Mouse (Mus musculus): ENCODE results near the gene Sppl2a. TPM values are rescaled to one million over a fixed set of nuclear protein-coding genes. Genes with fewer than 3 reads are reported as not detected.

Gene Sppl2a
- polyA plus RNA-seq, 1 experiment from 2014 or later, result 53.4 TPM

DNA sequence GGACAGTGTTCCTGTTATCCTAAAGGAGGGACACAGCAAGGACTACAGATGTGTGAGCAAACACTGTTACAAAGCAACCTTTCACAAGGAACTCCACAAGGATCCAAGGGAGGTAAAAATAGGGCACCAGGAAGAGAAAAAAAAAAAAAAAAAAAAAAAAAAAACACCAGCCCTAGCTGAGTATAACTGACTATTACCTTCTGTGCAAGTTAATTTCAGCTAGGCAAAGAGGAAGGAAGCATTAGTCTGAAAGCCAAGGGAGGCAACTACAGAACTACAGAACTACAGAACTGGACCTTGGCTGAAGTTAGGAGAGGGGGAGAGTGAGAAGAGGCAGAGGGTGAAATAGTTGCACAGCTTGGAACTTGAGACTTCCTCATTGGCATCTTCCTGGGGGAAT, 886 bp upstream of the Sppl2a start:
- Histone ChIP-seq H3K4me2 (replicated peaks) (peak overlapping the region; percentile 69), H3K4me3 (replicated peaks) (no peak overlapping the region), H3K27me3 (replicated peaks) (no peaks in the 10 kb centered on the region), H3K9ac (no peak overlapping the region), H3K36me3 (no peaks in the 10 kb centered on the region), H3K27ac (no peak overlapping the region), H3K4me1 (replicated peaks) (no peaks in the 10 kb centered on the region), H3K9me3 (no peaks in the 10 kb centered on the region)
- no peak for ATAC-seq

DNA sequence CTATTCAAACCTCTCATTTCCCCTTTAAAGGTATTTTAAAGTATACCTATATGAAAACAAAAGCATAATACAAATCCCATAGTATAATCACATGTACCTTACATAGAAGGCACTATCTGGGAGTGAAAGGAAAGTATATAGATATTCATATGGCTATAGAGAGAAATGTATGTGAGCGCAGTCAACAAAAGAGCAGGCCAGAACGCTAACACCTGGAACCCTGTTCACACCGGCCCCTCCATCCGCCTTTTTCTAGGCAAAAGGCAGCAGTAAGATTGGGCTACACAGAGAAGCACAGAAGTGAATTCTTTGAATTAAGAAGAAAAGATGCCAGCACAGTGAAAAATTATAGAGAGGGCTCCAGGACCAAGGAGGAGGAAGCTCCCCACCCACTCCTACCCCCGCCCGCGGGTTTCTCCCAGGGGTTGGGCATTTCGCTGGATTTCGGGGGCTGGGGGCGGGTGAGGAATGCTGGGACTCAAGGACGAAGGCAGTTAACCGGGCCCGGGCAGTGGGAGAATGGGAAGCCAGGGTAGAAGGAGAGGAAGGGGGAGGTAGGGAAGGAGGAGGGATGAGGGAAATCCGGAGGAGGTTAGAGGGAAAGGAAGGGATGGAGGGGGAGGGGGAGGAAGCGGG, 656 bp downstream of the Sppl2a start:
- Histone ChIP-seq H3K4me3 (replicated peaks) (peak overlapping the region; percentile 59), H3K36me3 (no peaks in the 10 kb centered on the region), H3K27me3 (replicated peaks) (no peaks in the 10 kb centered on the region), H3K27ac (peak overlapping the region; percentile 98), H3K4me1 (replicated peaks) (no peaks in the 10 kb centered on the region), H3K9me3 (no peaks in the 10 kb centered on the region), H3K4me2 (replicated peaks) (peak overlapping the region; percentile 69), H3K9ac (peak overlapping the region; percentile 78)
- no peak for ATAC-seq
- 1% methylated on average over 15 of the region's 15 CpGs for WGBS

DNA sequence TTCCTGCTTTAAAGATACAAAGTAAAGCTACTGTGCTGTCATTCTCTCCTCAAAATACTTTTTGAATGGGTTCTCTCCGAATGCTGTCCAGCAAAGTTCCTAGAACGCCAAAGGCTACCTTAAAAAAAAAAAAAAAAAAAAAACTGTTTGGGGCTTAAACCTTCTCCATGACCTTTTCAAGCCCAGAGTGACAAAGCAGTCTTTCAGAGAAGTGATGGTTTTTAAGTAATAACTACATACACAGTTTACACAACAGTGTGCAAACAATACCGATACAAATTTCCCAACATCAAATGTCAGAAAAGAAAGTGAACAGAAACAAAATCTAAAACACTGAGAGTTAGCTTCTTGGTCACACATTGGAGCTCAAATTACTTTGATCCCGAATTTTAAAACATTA, 1.3 kb downstream of the Sppl2a start:
- no peak overlapping the region for H3K4me3 ChIP-seq (replicated peaks)
- no peaks in the 10 kb centered on the region for H3K27me3 ChIP-seq (replicated peaks)
- H3K4me2 ChIP-seq (replicated peaks), result peak overlapping the region; percentile 69
- no peaks in the 10 kb centered on the region for H3K4me1 ChIP-seq (replicated peaks)
- no peaks in the 10 kb centered on the region for H3K9me3 ChIP-seq
- 49% methylated on average over 4 of the region's 4 CpGs for WGBS
- H3K36me3 ChIP-seq, result peaks cover 2% of the 10 kb centered on the region; the same call in 1 of the 2 replicates
- no peak overlapping the region for H3K9ac ChIP-seq
- H3K27ac ChIP-seq, result no peak overlapping the region
- ATAC-seq, result no peak

DNA sequence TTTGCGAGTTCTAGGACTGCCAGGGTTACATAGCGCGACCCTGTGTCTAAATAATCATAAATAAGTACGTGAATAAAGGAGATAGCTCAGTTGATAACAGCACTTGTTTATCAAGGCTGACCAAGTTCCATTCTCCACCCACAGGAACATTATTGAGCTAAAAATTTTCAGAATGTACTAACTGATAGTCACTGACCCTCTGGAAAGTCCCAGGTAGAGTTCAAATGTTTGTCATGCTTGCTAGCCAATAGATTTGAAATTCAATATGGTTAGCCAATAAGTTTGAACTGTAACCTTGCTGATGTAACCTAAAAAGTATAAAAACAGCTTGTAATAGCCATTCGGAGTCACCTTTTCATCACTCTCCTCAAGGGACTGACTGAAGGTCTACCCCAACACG, 4.4 kb downstream of the Sppl2a start:
- Histone ChIP-seq H3K4me3 (replicated peaks) (no peak overlapping the region), H3K27me3 (replicated peaks) (no peaks in the 10 kb centered on the region), H3K36me3 (peaks cover 11% of the 10 kb centered on the region; the same call in 1 of the 2 replicates), H3K9me3 (no peaks in the 10 kb centered on the region), H3K4me2 (replicated peaks) (no peak overlapping the region), H3K9ac (no peak overlapping the region), H3K27ac (no peak overlapping the region), H3K4me1 (replicated peaks) (no peaks in the 10 kb centered on the region)
- no peak for ATAC-seq
- WGBS, result 90% methylated on average over 6 of the region's 6 CpGs

DNA sequence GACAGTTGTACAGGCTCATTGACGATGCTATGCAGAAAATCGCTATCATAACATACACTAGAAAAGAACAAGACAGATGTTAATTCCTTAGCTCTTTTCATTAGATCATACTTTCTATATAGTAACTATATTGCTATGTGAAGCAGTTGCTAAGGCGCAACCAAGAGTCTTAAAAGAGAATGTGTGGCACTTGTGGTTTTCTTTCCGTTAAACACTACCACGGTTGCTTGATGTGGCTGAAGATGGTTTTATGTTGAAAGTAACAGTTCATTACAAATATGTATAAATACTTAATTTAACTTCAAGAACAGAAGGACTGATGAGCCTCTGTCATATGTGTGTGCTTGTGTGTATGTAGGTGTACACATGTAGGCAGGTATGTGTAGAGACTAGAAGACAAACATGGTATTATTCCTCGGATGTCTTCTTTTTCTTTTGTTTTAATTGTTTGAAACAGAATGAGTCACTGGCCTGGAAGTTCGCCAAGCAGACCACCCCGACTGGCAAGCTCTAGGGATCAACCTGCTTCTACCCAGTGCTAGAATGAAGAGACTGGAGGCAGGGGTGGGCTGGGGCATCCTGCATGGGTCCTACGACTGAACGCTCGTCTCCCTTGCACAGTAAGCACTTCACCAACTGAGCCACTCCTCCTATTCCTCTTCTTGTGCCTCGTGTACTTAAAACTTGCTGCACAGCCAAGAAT, 12.5 kb downstream of the Sppl2a start:
- H3K36me3 ChIP-seq, result 0 out of 2 replicates have a peak, but pooled peaks cover 8% of the 10 kb centered on the region
- H3K4me2 ChIP-seq (replicated peaks), result no peak overlapping the region
- no peak overlapping the region for H3K9ac ChIP-seq
- no peaks in the 10 kb centered on the region for H3K9me3 ChIP-seq
- 85% methylated on average over 12 of the region's 12 CpGs for WGBS
- no peak overlapping the region for H3K4me3 ChIP-seq (replicated peaks)
- ATAC-seq, result no peak
- H3K27me3 ChIP-seq (replicated peaks), result no peaks in the 10 kb centered on the region
- no peak overlapping the region for H3K27ac ChIP-seq
- no peaks in the 10 kb centered on the region for H3K4me1 ChIP-seq (replicated peaks)

DNA sequence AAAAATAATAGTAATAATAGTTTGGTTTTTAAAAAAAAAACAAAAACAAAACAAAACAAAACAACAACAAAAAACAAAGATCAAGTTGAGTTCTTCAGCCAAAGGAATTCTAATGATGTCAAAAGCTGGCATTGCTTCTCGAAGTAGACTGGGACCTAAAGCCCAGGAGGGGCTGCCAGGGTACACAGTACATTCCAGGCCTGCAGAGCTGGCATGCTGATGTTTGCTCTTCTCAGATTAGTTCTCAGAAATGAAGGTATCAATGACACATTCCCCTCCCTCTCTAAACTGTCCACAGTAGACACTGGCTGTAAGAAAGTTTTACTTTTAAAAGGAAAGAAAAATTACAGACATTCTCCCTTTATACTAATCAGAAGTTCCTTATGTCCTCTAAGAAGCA, 16.8 kb downstream of the Sppl2a start:
- WGBS, result 72% methylated on average over 1 of the region's 1 CpGs
- no peak overlapping the region for H3K4me2 ChIP-seq (replicated peaks)
- H3K9ac ChIP-seq, result no peak overlapping the region
- ATAC-seq, result no peak
- no peaks in the 10 kb centered on the region for H3K27me3 ChIP-seq (replicated peaks)
- H3K27ac ChIP-seq, result no peak overlapping the region
- 0 out of 2 replicates have a peak, but pooled peaks cover 3% of the 10 kb centered on the region for H3K36me3 ChIP-seq
- H3K4me3 ChIP-seq (replicated peaks), result no peak overlapping the region
- no peaks in the 10 kb centered on the region for H3K9me3 ChIP-seq
- H3K4me1 ChIP-seq (replicated peaks), result no peaks in the 10 kb centered on the region

DNA sequence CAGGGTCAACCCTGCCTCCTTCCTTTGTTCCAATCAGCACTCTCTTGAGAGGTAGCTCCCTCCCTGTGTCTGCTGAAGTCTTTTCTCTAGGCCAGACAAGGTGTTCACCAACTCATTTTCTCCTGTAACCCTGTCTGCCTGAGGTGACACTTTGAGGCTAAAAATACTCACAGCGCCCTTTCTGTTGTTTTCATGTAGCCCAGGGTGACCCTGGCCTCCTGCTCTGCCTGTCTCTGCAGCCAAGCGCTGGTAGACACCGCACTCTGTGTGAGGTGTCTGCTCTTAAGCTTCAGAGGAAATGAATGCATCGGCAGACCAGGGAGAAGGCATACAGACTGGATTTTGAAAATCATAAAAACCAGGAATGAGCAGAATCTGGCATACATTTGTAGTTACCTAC, 18.9 kb downstream of the Sppl2a start:
- 73% methylated on average over 4 of the region's 4 CpGs for WGBS
- Histone ChIP-seq H3K27me3 (replicated peaks) (no peaks in the 10 kb centered on the region), H3K36me3 (0 out of 2 replicates have a peak, but pooled peaks cover 3% of the 10 kb centered on the region), H3K9ac (no peak overlapping the region), H3K4me1 (replicated peaks) (no peaks in the 10 kb centered on the region), H3K27ac (no peak overlapping the region), H3K4me2 (replicated peaks) (no peak overlapping the region), H3K9me3 (no peaks in the 10 kb centered on the region), H3K4me3 (replicated peaks) (no peak overlapping the region)
- ATAC-seq, result no peak

DNA sequence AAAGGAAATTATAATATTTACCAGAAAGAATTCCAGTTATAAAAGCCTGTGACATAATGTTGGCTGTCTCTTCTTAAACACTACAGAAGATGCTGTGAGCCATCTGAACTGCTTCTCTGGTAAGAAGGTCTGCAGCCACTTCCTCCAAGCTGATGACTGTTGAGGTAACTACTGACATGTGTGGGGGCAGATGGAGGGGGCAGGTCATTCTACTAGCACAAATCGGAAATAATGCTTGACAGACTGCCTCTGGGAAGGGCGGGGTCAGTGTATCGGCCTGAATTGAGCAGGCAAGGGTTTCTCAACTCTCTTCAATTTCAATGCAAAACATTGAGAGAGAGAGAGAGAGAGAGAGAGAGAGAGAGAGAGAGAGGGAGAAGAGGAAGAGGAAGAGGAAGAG, 28.9 kb downstream of the Sppl2a start:
- 75% methylated on average over 3 of the region's 3 CpGs for WGBS
- no peak overlapping the region for H3K4me3 ChIP-seq (replicated peaks)
- no peak overlapping the region for H3K27ac ChIP-seq
- no peak for ATAC-seq
- no peaks in the 10 kb centered on the region for H3K9me3 ChIP-seq
- no peaks in the 10 kb centered on the region for H3K4me1 ChIP-seq (replicated peaks)
- H3K36me3 ChIP-seq, result peaks cover 4% of the 10 kb centered on the region; the same call in 1 of the 2 replicates
- no peak overlapping the region for H3K4me2 ChIP-seq (replicated peaks)
- no peak overlapping the region for H3K9ac ChIP-seq
- no peaks in the 10 kb centered on the region for H3K27me3 ChIP-seq (replicated peaks)

DNA sequence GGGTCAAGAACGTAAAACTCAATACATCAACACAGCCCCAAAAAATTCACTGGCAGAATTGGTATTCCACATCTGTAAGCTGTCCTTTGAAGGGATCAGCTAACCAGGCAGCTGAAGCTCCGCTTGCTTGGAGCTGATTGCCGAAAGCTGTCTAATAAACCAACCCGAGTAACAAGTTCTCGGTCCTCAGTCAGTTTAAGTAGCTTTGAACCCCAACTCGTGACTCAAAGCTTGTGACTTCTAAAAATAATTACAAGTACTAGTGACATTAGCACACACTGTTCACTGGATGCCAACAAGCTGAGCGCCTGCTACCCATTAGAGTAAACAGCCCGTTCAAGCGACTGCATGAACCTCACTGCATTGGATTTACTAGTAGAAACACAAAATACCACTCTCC, 35.5 kb downstream of the Sppl2a start:
- 90% methylated on average over 9 of the region's 9 CpGs for WGBS
- H3K9ac ChIP-seq, result no peak overlapping the region
- no peak for ATAC-seq
- H3K27me3 ChIP-seq (replicated peaks), result no peaks in the 10 kb centered on the region
- H3K9me3 ChIP-seq, result no peaks in the 10 kb centered on the region
- H3K4me1 ChIP-seq (replicated peaks), result no peaks in the 10 kb centered on the region
- H3K36me3 ChIP-seq, result peaks cover 4% of the 10 kb centered on the region; the same call in 1 of the 2 replicates
- H3K4me3 ChIP-seq (replicated peaks), result no peak overlapping the region
- no peak overlapping the region for H3K27ac ChIP-seq
- H3K4me2 ChIP-seq (replicated peaks), result no peak overlapping the region

DNA sequence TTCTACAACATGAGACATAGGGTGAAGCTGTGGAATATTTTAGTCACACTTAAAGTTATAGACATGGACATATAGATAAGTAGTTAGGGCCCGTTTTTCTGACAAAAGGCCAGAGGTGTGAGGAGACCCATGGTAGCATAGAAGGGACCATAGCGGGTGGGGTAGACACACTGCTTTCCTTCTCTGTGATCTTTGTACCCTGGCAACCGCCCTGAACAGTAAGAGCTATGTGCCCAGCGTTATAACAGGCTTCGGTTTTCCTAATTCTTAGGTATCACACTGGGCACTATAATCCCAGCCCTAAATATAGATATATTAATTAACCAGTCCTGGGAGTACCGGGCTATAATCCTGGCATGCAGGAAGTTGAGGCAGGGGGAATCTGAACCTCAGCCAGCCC, 36.1 kb downstream of the Sppl2a start:
- peak; percentile 58; the same call in 1 of the 2 replicates for ATAC-seq
- no peak overlapping the region for H3K27ac ChIP-seq
- WGBS, result 77% methylated on average over 6 of the region's 6 CpGs

DNA sequence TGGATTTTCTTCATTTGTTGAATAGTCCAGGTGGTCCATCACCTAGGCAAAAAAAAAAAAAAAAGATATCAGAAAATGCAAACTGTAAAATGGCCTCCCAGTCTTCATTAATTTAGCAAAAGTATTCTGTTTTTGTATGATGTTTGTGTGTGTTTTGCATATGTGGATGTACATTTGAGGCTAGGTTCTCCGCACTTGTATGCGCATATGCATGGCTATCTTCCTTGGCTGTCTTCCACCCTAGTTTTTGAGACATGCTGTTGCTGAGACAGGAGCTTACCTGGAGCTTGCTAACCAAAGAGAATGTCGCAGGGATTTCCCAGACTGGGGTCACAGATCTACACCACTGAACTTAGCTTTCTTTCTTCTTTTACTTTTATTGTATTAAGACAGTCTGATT, 38.8 kb downstream of the Sppl2a start:
- no peak for ATAC-seq
- H3K9ac ChIP-seq, result no peak overlapping the region
- WGBS, result 94% methylated on average over 3 of the region's 3 CpGs
- no peaks in the 10 kb centered on the region for H3K9me3 ChIP-seq
- H3K36me3 ChIP-seq, result no peaks in the 10 kb centered on the region
- no peak overlapping the region for H3K4me2 ChIP-seq (replicated peaks)
- H3K4me3 ChIP-seq (replicated peaks), result no peak overlapping the region
- no peaks in the 10 kb centered on the region for H3K27me3 ChIP-seq (replicated peaks)
- H3K27ac ChIP-seq, result no peak overlapping the region
- no peaks in the 10 kb centered on the region for H3K4me1 ChIP-seq (replicated peaks)

More for the DNA sequence above, 36.1 kb downstream of the Sppl2a start:
- no peak overlapping the region for H3K9ac ChIP-seq
- no peaks in the 10 kb centered on the region for H3K27me3 ChIP-seq (replicated peaks)
- H3K9me3 ChIP-seq, result no peaks in the 10 kb centered on the region
- H3K4me2 ChIP-seq (replicated peaks), result no peak overlapping the region
- no peak overlapping the region for H3K4me3 ChIP-seq (replicated peaks)
- peaks cover 4% of the 10 kb centered on the region; the same call in 1 of the 2 replicates for H3K36me3 ChIP-seq
- no peaks in the 10 kb centered on the region for H3K4me1 ChIP-seq (replicated peaks)

DNA sequence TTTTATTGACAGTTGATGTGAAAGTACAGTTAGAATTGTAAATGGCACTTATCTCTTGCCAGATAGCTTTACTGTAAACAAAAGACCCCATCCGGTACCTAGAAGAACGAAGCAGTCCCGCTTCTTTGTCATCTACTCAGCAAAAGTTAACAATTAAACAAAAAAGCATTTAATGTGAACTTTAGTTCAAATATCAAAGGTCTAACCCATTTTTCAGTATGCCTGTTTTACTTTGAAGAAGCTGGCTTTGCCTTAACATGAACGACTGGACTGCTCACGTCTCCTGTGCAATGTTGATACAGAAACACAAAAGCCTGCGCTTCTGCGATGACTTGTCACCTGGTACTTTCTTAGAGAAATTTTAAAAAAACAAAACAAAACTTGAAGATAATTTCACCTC, 40.7 kb downstream of the Sppl2a start:
- 64% methylated on average over 7 of the region's 7 CpGs for WGBS

DNA sequence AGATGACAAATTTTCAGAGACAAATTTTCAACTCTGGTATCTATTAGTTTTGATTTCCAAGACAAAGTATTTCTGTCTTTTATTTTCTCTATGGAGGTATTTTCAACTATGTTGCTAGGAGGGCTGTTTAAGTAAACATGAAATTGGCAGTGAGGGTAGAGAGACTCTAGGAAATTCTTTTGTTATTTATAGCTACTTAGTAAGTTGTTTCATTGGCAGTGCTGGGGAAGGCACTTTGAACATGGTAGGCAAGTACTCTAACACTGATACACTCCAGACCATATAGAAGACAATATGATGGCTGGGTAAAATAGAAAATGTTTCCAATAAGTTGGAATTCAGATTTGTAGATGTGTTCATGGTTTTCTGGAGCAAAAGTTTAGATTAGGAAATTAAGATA, 41.3 kb downstream of the Sppl2a start:
- no peak for ATAC-seq
- no peak overlapping the region for H3K4me3 ChIP-seq (replicated peaks)
- no peak overlapping the region for H3K27ac ChIP-seq
- no peaks in the 10 kb centered on the region for H3K36me3 ChIP-seq
- no peak overlapping the region for H3K9ac ChIP-seq
- no peaks in the 10 kb centered on the region for H3K27me3 ChIP-seq (replicated peaks)
- no peak overlapping the region for H3K4me2 ChIP-seq (replicated peaks)
- no peaks in the 10 kb centered on the region for H3K4me1 ChIP-seq (replicated peaks)
- no peaks in the 10 kb centered on the region for H3K9me3 ChIP-seq

More for the DNA sequence above, 40.7 kb downstream of the Sppl2a start:
- H3K36me3 ChIP-seq, result no peaks in the 10 kb centered on the region
- H3K27me3 ChIP-seq (replicated peaks), result no peaks in the 10 kb centered on the region
- H3K9ac ChIP-seq, result no peak overlapping the region
- no peak overlapping the region for H3K4me2 ChIP-seq (replicated peaks)
- H3K4me3 ChIP-seq (replicated peaks), result no peak overlapping the region
- H3K27ac ChIP-seq, result no peak overlapping the region
- H3K9me3 ChIP-seq, result no peaks in the 10 kb centered on the region
- ATAC-seq, result no peak
- no peaks in the 10 kb centered on the region for H3K4me1 ChIP-seq (replicated peaks)

All from intestine, embryonic 15.5 days (tissue).